Mouse (Mus musculus) stomach, postnatal 0 days (tissue): ENCODE measurements at regions not wholly inside any gene's neighbourhood (a gene's known extent, or its start where the extent isn't known, plus 50 kb on each side); places are given as distances from the start of the nearest gene placed in this dataset.

Experiments used
- CTCF ChIP-seq: IDR thresholded peaks from 2 replicates; pipeline ENCODE4 v1.5.1; 2016; ENCODE audit warnings: antibody characterized with exemption, low read depth, mild to moderate bottlenecking, moderate library complexity
- EP300 ChIP-seq: optimal IDR thresholded peaks from 2 replicates; pipeline ENCODE3; 2016; ENCODE audit warnings: antibody characterized with exemption

DNA sequence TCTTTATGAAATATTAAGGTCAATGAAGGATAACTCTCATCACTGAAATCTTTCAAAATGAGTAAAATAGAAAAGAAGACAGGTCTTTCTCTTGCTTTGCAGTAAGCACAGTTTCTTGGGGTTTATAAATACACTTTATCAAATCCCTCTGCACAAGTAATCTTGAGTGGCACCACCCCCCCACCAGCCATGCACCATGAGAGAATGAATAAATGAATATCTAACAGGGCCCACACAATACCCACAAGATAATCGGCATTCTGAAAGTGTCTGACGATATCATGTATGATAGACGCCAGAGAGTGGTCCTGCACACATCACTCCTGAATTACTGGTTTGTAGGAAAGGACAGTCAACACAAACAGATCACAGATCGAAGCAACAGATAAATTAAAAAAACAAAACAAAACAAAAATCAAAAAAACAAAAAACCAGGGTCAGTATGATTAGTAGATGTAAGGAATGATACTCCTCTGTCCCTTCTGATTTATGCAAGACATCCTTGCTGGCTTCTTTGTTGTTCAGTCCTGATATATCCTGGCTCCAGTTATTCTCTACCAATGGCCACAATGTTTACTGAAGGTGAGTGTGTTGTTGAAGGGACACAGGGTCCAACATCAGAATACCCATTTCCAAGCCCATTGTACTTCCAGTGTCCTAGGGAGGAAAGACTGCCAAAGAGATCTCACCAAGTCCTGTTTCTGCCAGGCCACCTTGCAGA, 92.0 kb upstream of the Cited2 start:
- TF ChIP-seq CTCF (no peak), EP300 (no peak)
